Comparison of ENCODE assay signal across 17 mouse cellular contexts in the genomic region with DNA sequence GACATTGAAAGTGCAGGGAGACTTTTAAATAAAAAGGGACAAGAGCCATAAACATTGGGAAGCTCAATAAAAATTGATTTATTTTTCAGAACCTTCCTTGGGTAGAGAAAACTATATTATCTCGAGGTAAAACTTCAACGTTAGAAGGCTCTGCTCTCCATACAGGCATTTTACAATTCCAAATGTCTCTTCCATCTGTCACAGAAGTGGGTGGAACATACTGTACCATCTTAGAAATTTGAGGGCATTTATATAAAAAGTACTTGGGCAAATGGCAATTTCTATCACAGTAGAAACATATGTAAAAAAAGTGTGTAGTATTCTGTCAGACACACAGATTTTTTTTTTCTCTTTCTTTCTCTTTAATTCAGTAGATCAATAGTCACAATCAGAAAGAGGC.
"Had no signal": no experiment of that assay in that cellular context is flagged by ENCODE, and none has a peak within 500 bp of the region (broad histone marks: within the 10 kb centered on the region; RNA-seq: fewer than 3 reads in every experiment).

No protein-coding gene starts in this region.

- H3K9me3 ChIP-seq: lung, embryonic 15.5 days; megakaryocyte, embryonic 14.5 days; midbrain, embryonic 13.5 days; midbrain, embryonic 15.5 days; neural tube, embryonic 12.5 days; stomach, embryonic 15.5 days had no signal

- H3K27me3 ChIP-seq: lung, embryonic 15.5 days; megakaryocyte, embryonic 14.5 days; midbrain, embryonic 13.5 days; midbrain, embryonic 15.5 days; neural tube, embryonic 12.5 days; stomach, embryonic 15.5 days had no signal

- H3K4me2 ChIP-seq: lung, embryonic 15.5 days; midbrain, embryonic 11.5 days; midbrain, embryonic 13.5 days; midbrain, embryonic 15.5 days; neural tube, embryonic 12.5 days; stomach, embryonic 15.5 days had no signal

- H3K36me3 ChIP-seq: lung, embryonic 15.5 days; midbrain, embryonic 13.5 days; midbrain, embryonic 15.5 days; neural tube, embryonic 12.5 days; stomach, embryonic 15.5 days had no signal

- ATAC-seq: liver, postnatal 0 days; lung, postnatal 0 days; midbrain, embryonic 13.5 days; midbrain, embryonic 15.5 days had no signal

- H3K4me3 ChIP-seq: lung, embryonic 15.5 days; megakaryocyte, embryonic 14.5 days; midbrain, embryonic 13.5 days; midbrain, embryonic 15.5 days; neural tube, embryonic 12.5 days; stomach, embryonic 15.5 days had no signal

- H3K9ac ChIP-seq: liver, postnatal 0 days; lung, embryonic 15.5 days; midbrain, embryonic 13.5 days; midbrain, embryonic 15.5 days; neural tube, embryonic 12.5 days; stomach, embryonic 15.5 days had no signal

- H3K27ac ChIP-seq: lung, embryonic 15.5 days; macrophage; midbrain, embryonic 13.5 days; midbrain, embryonic 15.5 days; neural tube, embryonic 12.5 days; stomach, embryonic 15.5 days; stomach, postnatal 0 days had no signal

- H3K4me1 ChIP-seq: lung, embryonic 15.5 days; midbrain, embryonic 13.5 days; midbrain, embryonic 15.5 days; neural tube, embryonic 12.5 days; stomach, embryonic 15.5 days had no signal

- DNase-seq: liver, postnatal 0 days; lung, adult 2 months; lung, postnatal 14 days; lung, postnatal 36 days; thymus, adult 18-20 months; thymus, postnatal 14 days; thymus, postnatal 36 days had no signal
